Mouse (Mus musculus) embryonic facial prominence, embryonic 14.5 days (tissue): Measurements from ENCODE around the gene Prdm8. TPM values are rescaled to one million over a fixed set of nuclear protein-coding genes. Genes with fewer than 3 reads are reported as not detected.

ENCODE experiments used
- ATAC-seq: fragments of 200-750 bp; cut with Nextera tagmentation; 2 replicates; pipeline ENCODE4 v1.8.0; 2017; ENCODE audit warnings: low read depth, moderate number of reproducible peaks, moderate TSS enrichment
- DNase-seq: peaks from one replicate; pipeline ENCODE4 v3.0.0-alpha.2; 2015; ENCODE audit warnings: low spot score
- H3K27ac ChIP-seq: fragments of 300-500 bp; sonication (generic); replicated peaks from 2 replicates; pipeline ENCODE4 v1.5.1; 2014; ENCODE audit warnings: low read depth, mild to moderate bottlenecking, low read length, moderate library complexity
- H3K27me3 ChIP-seq: fragments of 300-500 bp; sonication (generic); replicated peaks from 2 replicates; pipeline ENCODE4 v1.6.1; 2014; ENCODE audit warnings: low read length; ENCODE audit not compliant: control insufficient read depth, insufficient read depth
- H3K36me3 ChIP-seq: fragments of 300-500 bp; sonication (generic); 2 replicates; pipeline ENCODE4 v1.6.1; 2014; ENCODE audit warnings: low read length, mixed read lengths; ENCODE audit not compliant: control insufficient read depth, insufficient read depth
- H3K4me1 ChIP-seq: fragments of 300-500 bp; sonication (generic); 2 replicates; pipeline ENCODE4 v1.6.1; 2014; ENCODE audit warnings: antibody characterized with exemption, low read length; ENCODE audit not compliant: control insufficient read depth, insufficient read depth
- H3K4me2 ChIP-seq: fragments of 300-500 bp; sonication (generic); 2 replicates; pipeline ENCODE4 v1.6.1; 2014; ENCODE audit warnings: low read depth, mild to moderate bottlenecking, low read length, moderate library complexity, mixed read lengths
- H3K4me3 ChIP-seq: fragments of 300-500 bp; sonication (generic); 2 replicates; pipeline ENCODE4 v1.5.1; 2014; ENCODE audit warnings: low read depth, mild to moderate bottlenecking, low read length
- H3K9ac ChIP-seq: fragments of 300-500 bp; sonication (generic); 2 replicates; pipeline ENCODE4 v1.6.1; 2014; ENCODE audit warnings: low read depth, mild to moderate bottlenecking, low read length, moderate library complexity, mixed read lengths
- H3K9me3 ChIP-seq: fragments of 300-500 bp; sonication (generic); 2 replicates; pipeline ENCODE4 v1.6.1; 2016; ENCODE audit warnings: low read length; ENCODE audit not compliant: control insufficient read depth
- WGBS: fragments of 180-500 bp; shearing (Covaris S2); extraction: QIAGEN DNeasy Blood & Tissue Kit; methylation state at CpG from one replicate; pipeline ENCODE4 v1.1.7; 2014; 5-methylcytosine and 5-hydroxymethylcytosine counted together
- polyA plus RNA-seq: library from polyadenylated mRNA; unstranded; fragments of >200 nt; fragmentation: Nextera tagmentation; extraction: Ambion mirVana; gene quantifications from 2 replicates; pipeline ENCODE4 v1.2.1, GENCODE M21; 2014

Gene Prdm8
- polyA plus RNA-seq, 1 experiment from 2014 or later, result 0.43 TPM

DNA sequence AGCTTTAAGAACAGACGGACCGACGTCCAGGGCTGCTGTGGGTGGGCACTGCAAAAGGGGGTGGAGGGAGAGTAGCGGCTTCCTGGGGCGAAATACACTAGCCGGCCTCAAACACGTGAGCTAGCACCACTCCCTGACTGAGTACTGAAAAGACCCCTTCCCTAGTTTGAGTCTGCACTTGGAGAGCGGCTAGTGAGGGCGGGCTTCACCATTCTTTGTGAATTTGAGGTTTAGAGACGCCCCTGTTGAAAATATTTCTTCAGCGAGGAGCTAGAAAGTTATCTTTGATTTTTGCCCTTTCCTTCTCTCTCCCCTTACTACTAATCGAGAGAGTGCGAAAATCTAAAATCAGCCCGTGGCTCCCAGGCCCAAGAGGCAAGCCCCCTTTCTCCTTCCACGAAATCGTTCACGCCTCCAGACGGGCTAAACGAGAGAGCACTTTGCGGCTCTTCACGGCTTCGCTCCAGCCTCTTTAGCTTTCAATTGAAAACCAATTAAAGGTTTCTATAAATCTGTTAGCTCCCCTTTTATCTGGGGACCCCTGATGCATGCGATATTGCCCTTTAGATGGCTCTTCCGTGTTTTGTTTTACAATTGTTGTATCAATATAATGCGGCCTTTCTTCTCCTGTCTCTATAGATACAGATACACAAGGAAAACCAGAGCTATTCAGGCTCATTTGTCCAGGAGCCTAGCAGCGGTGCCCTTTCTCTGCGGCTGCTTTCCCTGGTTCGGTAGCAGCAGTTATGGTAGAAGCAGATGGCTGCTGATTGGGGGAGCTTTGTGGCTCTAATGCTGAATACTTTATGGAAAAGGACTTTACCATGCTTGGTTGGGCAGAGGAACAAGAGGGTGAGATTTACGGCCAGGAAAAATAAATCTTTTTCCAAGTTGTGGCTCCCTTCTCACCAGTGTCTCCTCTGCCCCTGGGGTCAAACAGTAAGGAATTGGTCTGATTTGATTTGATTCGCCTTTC is 2.7 kb downstream of the Prdm8 start:
- Histone ChIP-seq H3K4me3 (peak overlapping the region; percentile 53), H3K4me2 (peak overlapping the region; percentile 80), H3K27ac (no peak overlapping the region), H3K4me1 (peaks cover 8% of the 10 kb centered on the region), H3K27me3 (peaks cover 97% of the 10 kb centered on the region), H3K36me3 (no peaks in the 10 kb centered on the region), H3K9me3 (no peaks in the 10 kb centered on the region), H3K9ac (no peak overlapping the region)
- DNase-seq (no peak), ATAC-seq (no peak)
- WGBS, result 2% methylated on average over 30 of the region's 30 CpGs

GRCm38 (mm10) chr5:98171651-98172230 is 4.7 kb downstream of the Prdm8 start:
- ATAC-seq, result no peak
- Histone ChIP-seq H3K4me2 (no peak overlapping the region), H3K36me3 (no peaks in the 10 kb centered on the region), H3K4me1 (peaks cover 8% of the 10 kb centered on the region), H3K9me3 (no peaks in the 10 kb centered on the region), H3K4me3 (no peak overlapping the region), H3K27ac (no peak overlapping the region), H3K9ac (no peak overlapping the region), H3K27me3 (peaks cover 97% of the 10 kb centered on the region)
- 7% methylated on average over 8 of the region's 9 CpGs for WGBS
- no peak for DNase-seq

DNA sequence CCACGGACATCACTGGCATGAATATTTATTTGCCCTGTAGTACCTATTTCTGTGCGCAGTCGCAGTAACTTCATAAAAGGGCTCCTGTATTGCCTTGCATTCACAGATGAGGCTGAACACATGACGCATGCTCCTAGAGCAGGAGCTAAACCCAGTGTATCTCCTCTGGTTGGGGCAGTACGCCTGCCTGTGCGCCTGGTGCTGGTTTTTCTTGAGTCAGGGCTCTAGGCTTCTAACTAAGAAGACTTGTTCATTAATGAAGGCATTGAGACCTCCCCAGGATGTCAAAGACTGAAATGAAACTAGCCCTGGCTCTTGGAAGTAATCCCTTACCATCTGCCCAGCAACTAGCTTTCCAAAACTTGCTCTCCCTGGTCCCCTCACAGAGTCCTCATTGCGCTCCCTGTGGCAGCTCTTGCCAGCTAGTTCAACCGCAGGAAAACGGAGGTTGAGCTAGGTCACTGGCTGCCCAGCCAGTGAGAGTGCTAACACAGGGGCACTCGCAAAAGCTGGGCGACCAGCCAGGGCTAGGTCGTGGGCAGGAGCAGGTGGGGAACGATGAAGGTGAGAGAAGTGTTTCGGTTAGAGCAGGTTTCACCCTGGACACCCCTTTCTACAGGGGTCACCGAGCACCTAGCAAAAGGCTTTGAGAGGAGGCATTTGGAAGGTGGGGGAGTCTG is 5.6 kb downstream of the Prdm8 start:
- no peaks in the 10 kb centered on the region for H3K9me3 ChIP-seq
- ATAC-seq, result no peak
- H3K27me3 ChIP-seq, result peaks cover 97% of the 10 kb centered on the region
- H3K9ac ChIP-seq, result no peak overlapping the region
- 9% methylated on average over 15 of the region's 15 CpGs for WGBS
- DNase-seq, result no peak
- peaks cover 8% of the 10 kb centered on the region for H3K4me1 ChIP-seq
- H3K36me3 ChIP-seq, result no peaks in the 10 kb centered on the region
- H3K4me3 ChIP-seq, result no peak overlapping the region
- H3K4me2 ChIP-seq, result no peak overlapping the region
- H3K27ac ChIP-seq, result no peak overlapping the region

DNA sequence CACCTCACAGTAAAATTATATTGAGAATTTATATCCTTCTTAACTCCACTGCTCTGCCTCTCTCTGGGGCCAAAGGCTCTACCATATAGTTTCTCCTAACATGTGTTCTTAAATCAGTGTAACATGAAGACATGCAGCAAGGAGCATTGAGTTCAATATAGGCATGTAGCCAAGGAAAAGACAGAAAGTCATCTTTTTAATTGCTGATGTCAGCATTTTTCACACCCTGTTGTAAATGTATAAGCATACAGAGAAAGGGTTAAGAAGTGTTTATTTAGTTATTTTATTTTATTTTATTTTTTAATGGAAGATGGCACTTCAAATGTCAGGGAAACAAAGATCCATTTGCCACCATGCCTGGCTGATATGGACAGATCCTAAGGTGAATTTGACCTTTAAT is 6.7 kb downstream of the Prdm8 start:
- Histone ChIP-seq H3K4me1 (peaks cover 3% of the 10 kb centered on the region), H3K27me3 (peaks cover 97% of the 10 kb centered on the region), H3K9me3 (no peaks in the 10 kb centered on the region), H3K4me3 (no peak overlapping the region), H3K4me2 (no peak overlapping the region), H3K9ac (no peak overlapping the region), H3K36me3 (no peaks in the 10 kb centered on the region), H3K27ac (no peak overlapping the region)
- no peak for DNase-seq
- no peak for ATAC-seq

DNA sequence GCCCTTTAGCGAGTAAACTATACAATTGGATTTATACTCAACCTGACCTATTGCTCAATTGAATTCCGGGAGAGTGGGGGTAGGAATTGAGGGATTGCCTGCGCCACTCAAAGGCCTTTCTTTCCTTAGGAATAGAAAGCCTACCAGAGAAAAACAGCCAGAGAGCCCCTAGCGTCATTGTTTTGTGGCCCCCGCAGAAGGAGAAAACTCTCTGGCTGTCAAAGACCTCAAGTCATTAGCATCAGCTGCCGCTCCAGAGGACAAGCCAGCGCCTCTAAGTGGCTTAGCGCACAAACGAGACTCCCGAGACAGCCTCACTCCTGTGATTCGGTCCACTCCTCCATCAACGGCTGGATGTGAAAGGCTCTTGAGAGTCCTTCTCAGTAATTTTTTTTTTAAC is 12.6 kb downstream of the Prdm8 start:
- ATAC-seq, result no peak
- 1% methylated on average over 12 of the region's 12 CpGs for WGBS

DNA sequence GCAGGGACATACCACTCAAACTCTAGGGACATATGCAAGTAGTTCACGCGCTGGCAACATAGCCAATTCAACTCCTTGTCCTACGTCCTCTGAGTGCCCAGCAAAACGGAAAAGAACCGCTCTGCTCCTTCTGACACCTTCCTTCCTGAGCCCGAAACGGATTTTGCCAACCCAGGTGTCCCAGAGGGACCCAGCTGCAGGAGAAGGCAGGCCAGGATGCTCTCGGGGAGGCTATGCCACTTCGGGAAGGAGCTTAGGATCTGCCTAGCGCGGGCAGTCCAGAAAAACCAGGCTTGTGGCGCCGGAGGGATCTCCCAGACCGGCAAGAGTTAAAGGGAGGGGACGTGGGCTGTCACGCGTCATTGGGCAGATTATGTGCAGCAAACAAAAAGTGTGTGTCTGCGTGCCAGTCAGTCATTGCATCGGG is 13.5 kb downstream of the Prdm8 start:
- Histone ChIP-seq H3K9ac (no peak overlapping the region), H3K27ac (no peak overlapping the region), H3K4me1 (peaks cover 6% of the 10 kb centered on the region; the same call in 1 of the 2 replicates), H3K4me3 (peak overlapping the region; percentile 12), H3K36me3 (no peaks in the 10 kb centered on the region), H3K27me3 (peaks cover 99% of the 10 kb centered on the region), H3K9me3 (no peaks in the 10 kb centered on the region), H3K4me2 (peak overlapping the region; percentile 33; the same call in 1 of the 2 replicates)
- DNase-seq (no peak), ATAC-seq (no peak)
- under 1% methylated on average over 19 of the region's 19 CpGs for WGBS

More for the DNA sequence above, 12.6 kb downstream of the Prdm8 start:
- peaks cover 98% of the 10 kb centered on the region for H3K27me3 ChIP-seq
- H3K4me1 ChIP-seq, result peaks cover 6% of the 10 kb centered on the region; the same call in 1 of the 2 replicates
- no peaks in the 10 kb centered on the region for H3K9me3 ChIP-seq
- DNase-seq, result no peak
- H3K4me3 ChIP-seq, result no peak overlapping the region
- no peak overlapping the region for H3K4me2 ChIP-seq
- no peak overlapping the region for H3K9ac ChIP-seq
- no peak overlapping the region for H3K27ac ChIP-seq
- no peaks in the 10 kb centered on the region for H3K36me3 ChIP-seq

DNA sequence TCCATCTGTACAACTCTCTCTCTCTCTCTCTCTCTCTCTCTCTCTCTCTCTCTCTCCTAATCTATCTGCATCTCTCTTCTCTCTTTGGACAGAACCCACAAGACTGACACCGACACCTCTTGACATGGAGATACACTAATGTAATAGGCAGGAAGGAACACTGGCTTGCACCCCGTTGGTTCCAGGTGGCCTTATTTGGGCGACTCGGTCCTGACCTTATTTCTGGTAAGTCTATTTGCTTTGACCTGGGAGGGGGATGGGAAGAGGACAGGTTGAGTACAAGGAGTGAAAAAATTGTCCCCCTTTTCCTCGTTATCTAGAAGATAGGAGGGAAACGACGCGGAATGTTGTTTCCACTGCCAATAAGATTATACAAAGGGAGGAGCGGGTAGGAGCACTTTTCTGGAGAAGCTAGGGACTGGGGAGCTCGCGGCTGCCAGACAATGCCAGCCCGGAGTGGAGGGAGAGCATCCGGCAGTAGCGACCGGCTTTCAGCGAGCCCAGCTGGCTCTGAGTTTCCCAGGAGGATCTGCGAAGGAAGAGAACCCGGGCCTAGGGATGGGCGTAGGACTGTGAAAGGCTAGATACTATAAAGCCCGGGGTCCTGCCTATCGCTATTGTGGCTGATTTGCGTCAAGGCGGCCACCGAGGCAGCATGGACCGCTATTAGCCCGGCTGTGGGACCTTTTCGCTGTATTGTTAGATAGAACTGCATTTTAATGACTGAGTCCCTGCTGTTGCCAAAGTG is 14.1 kb downstream of the Prdm8 start:
- no peaks in the 10 kb centered on the region for H3K36me3 ChIP-seq
- H3K27me3 ChIP-seq, result peaks cover 99% of the 10 kb centered on the region
- no peak overlapping the region for H3K9ac ChIP-seq
- DNase-seq (no peak), ATAC-seq (no peak)
- WGBS, result under 1% methylated on average over 27 of the region's 27 CpGs
- H3K4me1 ChIP-seq, result peaks cover 6% of the 10 kb centered on the region; the same call in 1 of the 2 replicates
- H3K27ac ChIP-seq, result no peak overlapping the region
- H3K4me2 ChIP-seq, result peak overlapping the region; percentile 33; the same call in 1 of the 2 replicates
- no peaks in the 10 kb centered on the region for H3K9me3 ChIP-seq
- peak overlapping the region; percentile 21 for H3K4me3 ChIP-seq
